ENCODE assay signal across 19 mouse cellular contexts in genomic region chr2:17868145-17868544, GRCm38 (mm10).
DNase-seq lines count a peak whose midpoint lies in the region; ATAC-seq and TF ChIP-seq lines count a peak whose summit lies in the region.
"Had no signal": no experiment of that assay in that cellular context is flagged by ENCODE, and none has a peak within 500 bp of the region (broad histone marks: within the 10 kb centered on the region; RNA-seq: fewer than 3 reads in every experiment).

No protein-coding gene starts in this region.

- peak; percentile 33; the same call in 1 of the 2 replicates for ATAC-seq in forebrain, embryonic 12.5 days (ENCODE audit: low FRiP score)
- no peak for ATAC-seq in forebrain, postnatal 0 days
- peak; percentile 47; the same call in 1 of the 2 replicates for ATAC-seq in kidney, embryonic 16.5 days (ENCODE audit: low FRiP score, low TSS enrichment)
- no peak for ATAC-seq in frontal cortex, adult (ENCODE audit: low TSS enrichment)
- ATAC-seq: forebrain, embryonic 16.5 days had no signal

- H3K27me3 ChIP-seq in forebrain, embryonic 12.5 days, result peaks cover 11% of the 10 kb centered on the region; the same call in 1 of the 2 replicates
- no peaks in the 10 kb centered on the region for H3K27me3 ChIP-seq in forebrain, postnatal 0 days (ENCODE audit: insufficient read depth, low read length)
- H3K27me3 ChIP-seq in kidney, embryonic 16.5 days (ENCODE audit: insufficient read depth, low read length), result no peaks in the 10 kb centered on the region
- no peaks in the 10 kb centered on the region for H3K27me3 ChIP-seq in limb, embryonic 10.5 days (ENCODE audit: low read depth, poor library complexity, severe bottlenecking)
- H3K27me3 ChIP-seq: lung, embryonic 15.5 days had no signal

- no peak overlapping the region for H3K27ac ChIP-seq in forebrain, embryonic 12.5 days
- no peak overlapping the region for H3K27ac ChIP-seq in forebrain, postnatal 0 days (ENCODE audit: low read depth, low read length)
- H3K27ac ChIP-seq in kidney, embryonic 16.5 days (ENCODE audit: low read length), result peak overlapping the region; percentile 43
- H3K27ac ChIP-seq in limb, embryonic 10.5 days, result 0 out of 2 replicates have a peak overlapping the region, but pooled peaks have one; percentile 46
- H3K27ac ChIP-seq: layer of hippocampus, adult 2 months; left cerebral cortex, adult 2 months; lung, embryonic 15.5 days had no signal

- TF ChIP-seq CTCF in forebrain, postnatal 0 days (IDR thresholded peaks at IDR 0.05; ENCODE audit: low read depth), result no peak
- no peak for TF ChIP-seq CTCF in brain, embryonic 14.5 days (IDR thresholded peaks at IDR 0.05; ENCODE audit: borderline replicate concordance, extremely low read depth, insufficient read depth, insufficient read length)

- H3K4me2 ChIP-seq in forebrain, embryonic 12.5 days, result 0 out of 2 replicates have a peak overlapping the region, but pooled peaks have one; percentile 13
- no peak overlapping the region for H3K4me2 ChIP-seq in forebrain, postnatal 0 days (ENCODE audit: low read depth)
- no peak overlapping the region for H3K4me2 ChIP-seq in kidney, embryonic 16.5 days (replicated peaks; ENCODE audit: low read depth, low read length)
- H3K4me2 ChIP-seq: liver, embryonic 11.5 days; lung, embryonic 15.5 days had no signal

- no peaks in the 10 kb centered on the region for H3K36me3 ChIP-seq in forebrain, embryonic 12.5 days (replicated peaks)
- H3K36me3 ChIP-seq in forebrain, postnatal 0 days (ENCODE audit: insufficient read depth), result no peaks in the 10 kb centered on the region
- H3K36me3 ChIP-seq in kidney, embryonic 16.5 days (ENCODE audit: insufficient read depth, low read length), result no peaks in the 10 kb centered on the region
- no peaks in the 10 kb centered on the region for H3K36me3 ChIP-seq in limb, embryonic 10.5 days
- H3K36me3 ChIP-seq: G1E; lung, embryonic 15.5 days had no signal

- no peak for TF ChIP-seq POLR2A in brain, embryonic 14.5 days (IDR thresholded peaks at IDR 0.05; ENCODE audit: borderline replicate concordance, extremely low read depth, insufficient read depth, insufficient read length, poor library complexity, severe bottlenecking)

- no peak for DNase-seq in forebrain, postnatal 0 days
- DNase-seq in kidney, postnatal 14 days, result no peak
- DNase-seq in brain, embryonic 14.5 days (ENCODE audit: low read depth), result peak; percentile 45
- DNase-seq in limb, embryonic 10.5 days (ENCODE audit: low spot score), result peak; percentile 45
- no peak for DNase-seq in cerebellum, adult 9-11 months
- DNase-seq: cerebellum, adult 11-12 months; gastrocnemius, postnatal 14 days; right cerebral cortex, postnatal 25 days; thymus, adult 2 months had no signal

- H3K9ac ChIP-seq in forebrain, embryonic 12.5 days, result no peak overlapping the region
- no peak overlapping the region for H3K9ac ChIP-seq in forebrain, postnatal 0 days
- H3K9ac ChIP-seq in kidney, embryonic 16.5 days (replicated peaks; ENCODE audit: low read length), result no peak overlapping the region
- H3K9ac ChIP-seq: lung, embryonic 15.5 days had no signal

- 5% methylated on average over 9 of the region's 9 CpGs for WGBS in forebrain, embryonic 12.5 days
- 13% methylated on average over 9 of the region's 9 CpGs for WGBS in forebrain, postnatal 0 days
- WGBS in kidney, embryonic 16.5 days, result 24% methylated on average over 9 of the region's 9 CpGs
- WGBS in limb, embryonic 10.5 days, result 17% methylated on average over 9 of the region's 9 CpGs

- no peaks in the 10 kb centered on the region for H3K9me3 ChIP-seq in forebrain, embryonic 12.5 days
- no peaks in the 10 kb centered on the region for H3K9me3 ChIP-seq in forebrain, postnatal 0 days (ENCODE audit: low read length)
- H3K9me3 ChIP-seq in kidney, embryonic 16.5 days (ENCODE audit: low read length), result no peaks in the 10 kb centered on the region
- H3K9me3 ChIP-seq in limb, embryonic 10.5 days (replicated peaks), result no peaks in the 10 kb centered on the region
- H3K9me3 ChIP-seq: G1E; lung, embryonic 15.5 days had no signal

- no peak overlapping the region for H3K4me3 ChIP-seq in forebrain, embryonic 12.5 days (replicated peaks)
- no peak overlapping the region for H3K4me3 ChIP-seq in forebrain, postnatal 0 days (ENCODE audit: low read depth, low read length)
- no peak overlapping the region for H3K4me3 ChIP-seq in kidney, embryonic 16.5 days (ENCODE audit: low read length)
- no peak overlapping the region for H3K4me3 ChIP-seq in limb, embryonic 10.5 days
- H3K4me3 ChIP-seq: layer of hippocampus, adult 2 months; left cerebral cortex, adult 2 months; lung, embryonic 15.5 days; myocyte had no signal

- H3K4me1 ChIP-seq in forebrain, embryonic 12.5 days, result peaks cover 29% of the 10 kb centered on the region
- H3K4me1 ChIP-seq in forebrain, postnatal 0 days (ENCODE audit: insufficient read depth), result no peaks in the 10 kb centered on the region
- H3K4me1 ChIP-seq in kidney, embryonic 16.5 days (ENCODE audit: insufficient read depth, low read length), result peaks cover 23% of the 10 kb centered on the region
- H3K4me1 ChIP-seq in limb, embryonic 10.5 days, result peaks cover 25% of the 10 kb centered on the region

Comparison
In these comparisons a context has a peak if more than half of its experiments do, and no peak if none do; other contexts are left out.
1. ATAC-seq: peak in forebrain, embryonic 12.5 days (single experiment) and kidney, embryonic 16.5 days (single experiment); none in forebrain, postnatal 0 days (single experiment) and frontal cortex, adult (single experiment).
2. H3K27ac ChIP-seq: peak in kidney, embryonic 16.5 days (single experiment) and limb, embryonic 10.5 days (single experiment); none in forebrain, embryonic 12.5 days (single experiment) and forebrain, postnatal 0 days (single experiment).
3. DNase-seq: peak in brain, embryonic 14.5 days (single experiment) and limb, embryonic 10.5 days (single experiment); none in forebrain, postnatal 0 days (single experiment), kidney, postnatal 14 days (single experiment) and cerebellum, adult 9-11 months (single experiment).